Mouse (Mus musculus) C2C12 (cell line): ENCODE measurements around the gene Tmem50a.

Experiments used
- CEBPB ChIP-seq: IDR thresholded peaks from one replicate; pipeline ENCODE4 v1.6.1; 2011; ENCODE audit warnings: low read depth, mild to moderate bottlenecking, control low read depth, moderate library complexity
- CTCF ChIP-seq: IDR thresholded peaks from one replicate; pipeline ENCODE4 v1.5.1; 2011; ENCODE audit not compliant: control insufficient read depth, insufficient read depth, insufficient read length
- MAX ChIP-seq: IDR thresholded peaks from one replicate; pipeline ENCODE4 v1.6.1; 2011; ENCODE audit warnings: mild to moderate bottlenecking, control low read depth
- MYOD1 ChIP-seq: IDR thresholded peaks from one replicate; pipeline ENCODE4 v1.6.1; 2011; ENCODE audit warnings: low read depth; ENCODE audit not compliant: control insufficient read depth, insufficient read length
- MYOG ChIP-seq: IDR thresholded peaks from one replicate; pipeline ENCODE4 v1.6.1; 2011; ENCODE audit not compliant: control insufficient read depth, insufficient read length; ENCODE audit errors: extremely low read depth

GRCm38 (mm10) chr4:134876171-134876570, 38.7 kb downstream of the Tmem50a start:
- no peak for TF ChIP-seq CTCF
- TF ChIP-seq MAX = no peak
- TF ChIP-seq CEBPB = no peak
- no peak for TF ChIP-seq MYOD1
- TF ChIP-seq MYOG = no peak
